Mouse (Mus musculus): ENCODE data around the gene Slc26a1. TPM values are rescaled to one million over a fixed set of nuclear protein-coding genes. Genes with fewer than 3 reads are reported as not detected.

Gene Slc26a1
- polyA plus RNA-seq (2011; ENCODE audit: insufficient read length, low read depth, missing spikeins): 0.23 TPM in 1 of 2 replicates, not detected in the other

DNA sequence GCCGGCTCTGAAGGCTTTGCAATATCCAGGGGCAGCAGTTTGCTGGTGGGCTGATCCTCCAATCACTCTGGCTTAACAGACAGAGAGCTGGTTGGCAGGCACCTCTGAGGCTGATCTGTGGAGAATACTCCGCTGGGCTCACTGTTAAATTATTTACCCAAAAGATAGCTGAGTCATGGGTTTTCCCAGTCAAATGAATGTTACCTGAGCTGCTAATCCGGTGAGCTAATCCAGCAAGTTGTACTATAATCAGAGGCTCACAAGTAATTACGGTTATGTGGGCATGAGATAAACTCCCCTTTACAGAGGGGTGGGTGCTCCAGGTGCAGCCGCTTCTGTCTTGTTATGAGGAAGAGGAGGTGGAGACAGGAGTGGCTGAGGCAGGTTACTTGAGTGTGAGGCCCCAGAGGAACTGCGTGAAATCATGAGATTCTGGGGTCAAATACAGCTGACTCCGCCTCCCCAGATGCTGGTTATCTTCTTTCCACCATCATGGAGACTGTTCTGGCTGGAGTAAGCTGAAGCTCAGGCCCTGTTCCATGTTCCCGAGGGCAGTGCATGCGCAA is at the start of gene Slc26a1:
TSS of gene Slc26a1 (minus strand) at position 319 of the 566 bp plus-strand sequence.
- Histone ChIP-seq H3K4me1 (ENCODE audit: control insufficient read depth, insufficient read depth, low read length) (no peaks in the 10 kb centered on the region), H3K27ac (ENCODE audit: insufficient read depth, low read length) (no peak within 1 kb of the TSS), H3K4me3 (ENCODE audit: insufficient read depth, low read length) (no peak within 1 kb of the TSS)
- no peak for TF ChIP-seq CTCF (IDR thresholded peaks at IDR 0.05; ENCODE audit: borderline replicate concordance, insufficient read depth, low read length)
- no peak for TF ChIP-seq POLR2A (IDR thresholded peaks at IDR 0.05; ENCODE audit: low read depth, low read length)

DNA sequence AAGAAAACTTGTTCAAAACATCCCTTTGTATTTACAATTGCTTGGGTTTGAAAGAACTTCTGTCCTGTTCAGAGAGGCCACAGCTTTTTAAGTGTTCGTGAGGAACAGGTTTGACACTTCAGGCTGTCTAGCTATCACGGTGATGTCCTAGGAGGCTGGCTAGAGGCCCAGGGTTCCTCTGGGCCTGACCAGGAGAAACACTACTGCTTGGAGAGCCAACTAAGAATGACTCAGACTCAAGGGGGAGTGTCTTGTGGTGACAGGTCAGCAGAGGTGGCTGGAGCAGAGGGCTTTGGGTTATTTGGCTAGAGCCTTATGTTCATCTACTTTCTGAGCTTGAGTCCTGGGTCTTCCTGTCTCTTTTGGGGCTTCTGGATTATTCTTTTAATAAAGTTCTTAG is 48.6 kb upstream of the Slc26a1 start:
- no peak overlapping the region for H3K4me3 ChIP-seq (ENCODE audit: insufficient read depth, low read length)
- H3K4me1 ChIP-seq (ENCODE audit: control insufficient read depth, insufficient read depth, low read length): peaks cover 2% of the 10 kb centered on the region; the same call in 1 of the 2 replicates
- TF ChIP-seq POLR2A (IDR thresholded peaks at IDR 0.05; ENCODE audit: low read depth, low read length): no peak
- no peak for TF ChIP-seq CTCF (IDR thresholded peaks at IDR 0.05; ENCODE audit: borderline replicate concordance, insufficient read depth, low read length)
- H3K27ac ChIP-seq (ENCODE audit: insufficient read depth, low read length): no peak overlapping the region

DNA sequence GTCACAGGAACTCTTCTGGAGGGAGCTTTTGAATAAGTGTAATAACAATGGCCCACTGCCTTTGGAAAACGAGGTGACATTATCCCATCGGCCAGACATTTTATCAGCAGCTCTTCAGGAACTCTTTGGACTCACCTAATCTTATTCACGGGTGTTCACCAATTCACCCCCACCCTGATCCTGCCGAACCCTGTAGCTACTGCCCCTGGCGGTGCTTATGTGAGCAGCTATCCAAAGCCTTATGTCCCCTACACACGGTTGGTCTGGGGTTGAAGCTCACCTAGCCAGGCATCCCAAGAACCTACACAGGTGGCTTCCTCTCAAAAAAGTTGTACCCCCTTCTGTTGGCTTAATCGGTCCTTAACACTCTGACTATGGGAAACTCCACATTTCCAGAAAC is 44.4 kb upstream of the Slc26a1 start:
- Histone ChIP-seq H3K4me1 (ENCODE audit: control insufficient read depth, insufficient read depth, low read length) (peaks cover 5% of the 10 kb centered on the region; the same call in 1 of the 2 replicates), H3K4me3 (ENCODE audit: insufficient read depth, low read length) (no peak overlapping the region), H3K27ac (ENCODE audit: insufficient read depth, low read length) (no peak overlapping the region)
- TF ChIP-seq POLR2A (IDR thresholded peaks at IDR 0.05; ENCODE audit: low read depth, low read length) (no peak), CTCF (IDR thresholded peaks at IDR 0.05; ENCODE audit: borderline replicate concordance, insufficient read depth, low read length) (no peak)

DNA sequence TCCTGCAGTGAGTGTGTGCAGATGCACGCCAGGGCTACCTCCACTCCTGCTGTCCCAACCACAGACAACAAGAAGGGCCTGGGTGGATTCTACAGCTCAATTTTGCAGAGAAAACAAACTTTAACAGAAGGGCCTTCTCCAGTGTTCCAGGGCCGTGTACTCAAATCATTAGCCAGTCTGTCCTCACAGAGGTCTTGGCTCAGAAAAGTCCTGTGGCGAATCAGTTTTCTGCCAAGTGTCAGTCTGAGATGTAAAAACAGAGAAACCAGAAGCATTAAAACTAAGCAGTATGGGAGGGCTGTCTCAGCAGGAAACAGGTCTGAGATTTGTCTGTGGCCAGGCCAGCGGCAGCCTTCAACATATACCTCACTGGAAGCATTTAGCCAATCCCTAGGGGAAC is 42.7 kb upstream of the Slc26a1 start:
- Histone ChIP-seq H3K4me1 (ENCODE audit: control insufficient read depth, insufficient read depth, low read length) (peaks cover 5% of the 10 kb centered on the region; the same call in 1 of the 2 replicates), H3K27ac (ENCODE audit: insufficient read depth, low read length) (no peak overlapping the region), H3K4me3 (ENCODE audit: insufficient read depth, low read length) (no peak overlapping the region)
- TF ChIP-seq CTCF (IDR thresholded peaks at IDR 0.05; ENCODE audit: borderline replicate concordance, insufficient read depth, low read length) (no peak), POLR2A (IDR thresholded peaks at IDR 0.05; ENCODE audit: low read depth, low read length) (no peak)

DNA sequence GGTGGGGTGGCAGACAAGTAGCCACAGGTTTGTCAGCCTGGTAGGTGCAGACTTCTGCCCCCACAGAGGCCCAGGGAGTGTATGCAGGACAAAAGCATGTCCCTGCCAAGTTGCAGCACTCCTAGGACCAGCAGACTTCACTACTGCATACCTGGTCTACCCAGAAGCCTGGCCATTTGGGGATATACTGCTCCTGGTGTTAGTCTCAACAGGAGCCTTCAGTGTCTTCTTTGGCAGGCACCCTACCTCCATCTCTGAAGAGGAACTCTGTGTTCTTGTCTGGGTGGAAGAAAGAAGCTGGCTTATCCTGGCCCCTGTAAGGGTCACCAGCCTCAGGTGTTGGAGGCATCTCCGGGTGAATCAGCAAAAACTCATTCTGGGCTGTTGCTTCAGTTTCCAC is 40.6 kb upstream of the Slc26a1 start:
- no peak overlapping the region for H3K27ac ChIP-seq (ENCODE audit: insufficient read depth, low read length)
- TF ChIP-seq CTCF (IDR thresholded peaks at IDR 0.05; ENCODE audit: borderline replicate concordance, insufficient read depth, low read length) (no peak), POLR2A (IDR thresholded peaks at IDR 0.05; ENCODE audit: low read depth, low read length) (no peak)
- H3K4me1 ChIP-seq (ENCODE audit: control insufficient read depth, insufficient read depth, low read length): peaks cover 5% of the 10 kb centered on the region; the same call in 1 of the 2 replicates
- H3K4me3 ChIP-seq (ENCODE audit: insufficient read depth, low read length): no peak overlapping the region

DNA sequence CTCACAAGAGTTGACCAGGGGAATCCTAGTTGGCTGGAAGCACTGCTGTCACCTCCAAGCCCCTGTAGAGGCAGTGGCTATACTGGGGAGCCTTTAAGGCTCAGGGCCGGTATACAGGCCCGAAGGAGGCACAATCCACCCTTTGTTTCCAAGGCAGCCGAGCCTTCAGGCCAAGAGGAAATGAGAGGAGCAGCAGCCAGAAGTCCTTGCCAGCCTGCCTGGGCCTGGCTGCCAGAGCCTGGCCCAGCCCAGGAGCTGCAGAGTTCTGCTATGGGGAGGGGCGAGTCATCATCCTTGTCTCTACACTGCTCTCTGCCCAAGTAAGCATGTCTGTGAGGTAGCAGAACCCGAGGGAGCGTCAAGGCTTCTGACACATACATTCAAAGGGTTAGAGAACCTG is 38.8 kb upstream of the Slc26a1 start:
- Histone ChIP-seq H3K4me3 (ENCODE audit: insufficient read depth, low read length) (no peak overlapping the region), H3K27ac (ENCODE audit: insufficient read depth, low read length) (no peak overlapping the region), H3K4me1 (ENCODE audit: control insufficient read depth, insufficient read depth, low read length) (peaks cover 5% of the 10 kb centered on the region; the same call in 1 of the 2 replicates)
- TF ChIP-seq CTCF (IDR thresholded peaks at IDR 0.05; ENCODE audit: borderline replicate concordance, insufficient read depth, low read length): no peak
- no peak for TF ChIP-seq POLR2A (IDR thresholded peaks at IDR 0.05; ENCODE audit: low read depth, low read length)

DNA sequence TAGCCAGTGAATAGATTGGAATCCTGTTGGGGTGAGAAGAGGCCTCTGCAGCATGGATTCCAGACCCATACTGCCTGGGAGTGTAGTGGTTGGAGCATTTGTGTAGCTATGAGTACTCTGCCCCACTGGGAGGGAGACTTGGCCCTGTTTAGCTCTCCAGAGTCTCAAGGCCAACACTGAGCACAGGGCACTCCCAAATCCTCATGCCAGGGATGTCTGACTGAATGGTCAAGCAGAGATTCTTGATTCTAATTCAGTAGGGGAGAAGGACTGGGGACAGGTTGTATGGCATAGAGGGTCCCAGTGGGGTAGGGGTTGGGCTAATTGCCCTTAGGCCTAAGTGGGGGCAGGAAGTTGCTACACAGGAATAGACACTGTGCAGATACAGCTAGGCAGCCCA is 38.3 kb upstream of the Slc26a1 start:
- TF ChIP-seq POLR2A (IDR thresholded peaks at IDR 0.05; ENCODE audit: low read depth, low read length) (no peak), CTCF (IDR thresholded peaks at IDR 0.05; ENCODE audit: borderline replicate concordance, insufficient read depth, low read length) (no peak)
- Histone ChIP-seq H3K4me1 (ENCODE audit: control insufficient read depth, insufficient read depth, low read length) (no peaks in the 10 kb centered on the region), H3K27ac (ENCODE audit: insufficient read depth, low read length) (no peak overlapping the region), H3K4me3 (ENCODE audit: insufficient read depth, low read length) (no peak overlapping the region)

DNA sequence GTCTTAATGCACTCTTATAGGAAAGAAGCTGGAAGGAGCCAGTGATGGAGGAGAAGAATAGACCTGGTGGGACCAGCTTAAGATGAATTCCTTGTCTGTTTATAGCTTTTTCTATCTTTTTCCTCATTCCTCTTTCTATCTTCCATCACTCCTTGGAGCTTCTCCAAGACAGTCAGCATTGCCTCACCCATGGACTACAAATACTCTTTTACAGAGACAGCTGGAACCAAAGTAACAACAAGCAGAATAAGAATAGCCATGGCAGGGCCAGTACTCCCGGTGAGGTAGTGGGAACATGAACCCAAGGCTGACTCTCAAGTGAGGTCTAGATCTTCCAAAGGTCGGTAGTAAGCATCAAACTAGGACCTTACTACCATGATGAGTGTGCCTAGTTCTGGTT is 37.7 kb upstream of the Slc26a1 start:
- Histone ChIP-seq H3K27ac (ENCODE audit: insufficient read depth, low read length) (no peak overlapping the region), H3K4me1 (ENCODE audit: control insufficient read depth, insufficient read depth, low read length) (no peaks in the 10 kb centered on the region), H3K4me3 (ENCODE audit: insufficient read depth, low read length) (no peak overlapping the region)
- TF ChIP-seq POLR2A (IDR thresholded peaks at IDR 0.05; ENCODE audit: low read depth, low read length) (no peak), CTCF (IDR thresholded peaks at IDR 0.05; ENCODE audit: borderline replicate concordance, insufficient read depth, low read length) (no peak)

DNA sequence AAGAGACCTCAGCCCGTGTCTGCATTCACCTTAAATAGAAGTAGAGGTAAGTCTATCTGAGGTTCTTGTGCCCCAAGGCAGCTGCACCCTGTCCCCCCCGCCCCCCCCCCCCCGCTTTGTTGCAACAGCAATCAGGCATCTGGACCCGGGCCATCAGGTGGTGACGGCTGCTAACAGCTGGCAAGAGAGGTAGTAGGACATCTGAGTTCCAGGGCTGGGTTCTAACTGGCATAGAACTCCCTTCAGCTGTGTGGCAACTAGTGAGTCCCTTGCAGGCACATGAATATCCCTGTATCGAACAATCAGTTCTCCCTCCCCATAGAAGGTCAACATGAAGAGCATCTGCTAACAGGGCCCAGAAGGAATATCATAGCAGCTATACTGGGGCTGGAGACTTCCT is 36.6 kb upstream of the Slc26a1 start:
- TF ChIP-seq CTCF (IDR thresholded peaks at IDR 0.05; ENCODE audit: borderline replicate concordance, insufficient read depth, low read length): no peak
- no peak for TF ChIP-seq POLR2A (IDR thresholded peaks at IDR 0.05; ENCODE audit: low read depth, low read length)

DNA sequence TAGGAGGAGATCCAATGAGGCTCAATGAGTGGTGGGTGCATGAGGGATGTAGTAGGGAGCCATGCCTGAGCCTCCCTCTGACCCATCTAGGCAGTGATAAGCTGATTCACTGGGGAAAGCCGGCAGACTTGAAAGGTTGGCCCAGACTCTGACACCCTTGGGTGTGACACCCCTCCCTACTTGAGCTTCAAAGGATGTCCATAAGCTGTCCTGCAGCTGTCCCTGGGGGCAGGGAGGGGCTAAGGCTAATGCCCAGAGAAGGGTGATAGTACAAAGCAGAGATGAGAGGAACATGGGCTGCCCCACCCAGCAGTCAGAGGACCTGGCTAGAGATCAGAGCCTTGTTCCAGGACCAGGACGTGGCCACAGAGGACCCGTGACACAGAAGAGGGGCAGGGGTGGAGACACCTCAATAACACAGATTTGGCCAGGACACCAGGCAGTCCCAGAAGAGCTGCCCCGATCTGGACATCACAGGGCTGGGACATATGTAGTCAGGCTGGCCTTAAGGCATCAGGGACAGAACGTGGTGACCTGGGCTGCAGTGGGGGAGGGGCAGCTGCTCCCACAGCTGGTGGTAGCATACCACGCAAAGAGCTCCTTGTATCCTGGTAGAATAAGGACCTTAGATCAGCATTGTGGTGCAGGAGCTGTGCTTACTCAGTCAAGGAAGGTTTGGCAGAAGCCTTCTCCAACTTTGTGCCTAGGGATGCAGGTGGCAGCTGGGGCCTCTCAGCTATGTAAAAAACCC is 33.8 kb upstream of the Slc26a1 start:
- Histone ChIP-seq H3K4me3 (ENCODE audit: insufficient read depth, low read length) (no peak overlapping the region), H3K27ac (ENCODE audit: insufficient read depth, low read length) (no peak overlapping the region), H3K4me1 (ENCODE audit: control insufficient read depth, insufficient read depth, low read length) (no peaks in the 10 kb centered on the region)
- TF ChIP-seq POLR2A (IDR thresholded peaks at IDR 0.05; ENCODE audit: low read depth, low read length) (no peak), CTCF (IDR thresholded peaks at IDR 0.05; ENCODE audit: borderline replicate concordance, insufficient read depth, low read length) (no peak)

More for the DNA sequence above, 36.6 kb upstream of the Slc26a1 start:
- Histone ChIP-seq H3K27ac (ENCODE audit: insufficient read depth, low read length) (no peak overlapping the region), H3K4me3 (ENCODE audit: insufficient read depth, low read length) (no peak overlapping the region), H3K4me1 (ENCODE audit: control insufficient read depth, insufficient read depth, low read length) (no peaks in the 10 kb centered on the region)

Data from embryonic fibroblast, embryonic 13.5 days (primary cell).